Mouse (Mus musculus): ENCODE measurements at regions not wholly inside any gene's neighbourhood (a gene's known extent, or its start where the extent isn't known, plus 50 kb on each side); places are given as distances from the start of the nearest gene placed in this dataset.

DNA sequence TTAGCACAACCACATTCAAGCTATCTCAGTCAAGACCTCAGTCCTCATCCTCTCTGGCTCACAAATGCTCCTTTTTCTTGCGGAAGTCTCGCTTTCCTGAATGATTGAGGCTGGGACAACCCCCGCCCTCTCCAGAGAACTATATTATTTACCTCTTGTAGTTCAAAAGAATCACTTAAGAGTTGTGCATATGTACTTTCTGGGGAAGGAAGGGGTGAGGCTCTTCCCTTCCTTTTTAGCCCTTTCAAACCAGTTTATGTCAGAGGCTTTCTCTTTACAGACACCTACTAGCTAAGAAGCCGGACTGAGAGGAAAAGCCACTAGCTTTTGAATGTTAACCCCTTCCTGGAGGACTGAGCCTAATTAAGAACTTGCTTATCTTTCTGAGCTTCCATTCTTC, 98.4 kb upstream of the 4933415F23Rik start:
- H3K9me3 ChIP-seq (replicated peaks) = no peaks in the 10 kb centered on the region
- no peak for DNase-seq (ENCODE audit: low spot score)
- H3K27ac ChIP-seq = no peak overlapping the region
- H3K36me3 ChIP-seq = no peaks in the 10 kb centered on the region
- no peak overlapping the region for H3K4me3 ChIP-seq
- no peaks in the 10 kb centered on the region for H3K4me1 ChIP-seq
- no peaks in the 10 kb centered on the region for H3K27me3 ChIP-seq (ENCODE audit: low read depth, poor library complexity, severe bottlenecking)
- WGBS = 74% methylated on average over 4 of the region's 4 CpGs

- WGBS = 90% methylated on average over 3 of the region's 3 CpGs
- H3K36me3 ChIP-seq = no peaks in the 10 kb centered on the region
- DNase-seq (ENCODE audit: low spot score) = no peak
- H3K27ac ChIP-seq = no peak overlapping the region
- H3K4me1 ChIP-seq = no peaks in the 10 kb centered on the region
- H3K9me3 ChIP-seq (replicated peaks) = no peaks in the 10 kb centered on the region
- H3K4me3 ChIP-seq = no peak overlapping the region
- no peaks in the 10 kb centered on the region for H3K27me3 ChIP-seq (ENCODE audit: low read depth, poor library complexity, severe bottlenecking)
Measured at GRCm38 (mm10) chr1:23190316-23191005, 88.4 kb upstream of the 4933415F23Rik start.

GRCm38 (mm10) chr1:23189790-23190189, 87.7 kb upstream of the 4933415F23Rik start:
- Histone ChIP-seq H3K9me3 (replicated peaks) (no peaks in the 10 kb centered on the region), H3K4me1 (no peaks in the 10 kb centered on the region), H3K27ac (no peak overlapping the region), H3K36me3 (no peaks in the 10 kb centered on the region), H3K4me3 (no peak overlapping the region), H3K27me3 (ENCODE audit: low read depth, poor library complexity, severe bottlenecking) (no peaks in the 10 kb centered on the region)
- DNase-seq (ENCODE audit: low spot score) = no peak
- 86% methylated on average over 4 of the region's 4 CpGs for WGBS

DNA sequence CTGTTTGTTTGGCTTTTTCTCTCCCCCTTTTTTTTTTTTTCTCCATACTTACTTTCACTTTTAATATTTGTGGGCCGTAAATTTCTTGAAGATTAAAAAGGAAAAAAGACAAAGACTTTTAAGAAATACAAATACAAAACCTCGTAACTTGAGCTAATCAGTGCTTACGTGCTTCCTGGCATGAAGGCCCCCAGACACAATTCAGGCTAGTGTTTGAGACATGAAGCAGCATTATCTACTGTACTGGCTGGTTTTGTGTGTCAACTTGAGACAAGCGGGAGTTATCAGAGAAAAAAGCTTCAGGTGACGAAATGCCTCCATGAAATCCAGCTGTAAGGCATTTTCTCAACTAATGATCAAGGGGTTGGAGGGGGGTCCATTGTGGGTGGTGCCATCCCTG, 86.2 kb upstream of the 4933415F23Rik start:
- Histone ChIP-seq H3K27ac (no peak overlapping the region), H3K9me3 (replicated peaks) (no peaks in the 10 kb centered on the region), H3K4me1 (no peaks in the 10 kb centered on the region), H3K36me3 (no peaks in the 10 kb centered on the region), H3K27me3 (ENCODE audit: low read depth, poor library complexity, severe bottlenecking) (no peaks in the 10 kb centered on the region), H3K4me3 (no peak overlapping the region)
- no peak for DNase-seq (ENCODE audit: low spot score)
- 79% methylated on average over 5 of the region's 5 CpGs for WGBS

- Histone ChIP-seq H3K4me3 (no peak overlapping the region), H3K27me3 (ENCODE audit: low read depth, poor library complexity, severe bottlenecking) (no peaks in the 10 kb centered on the region), H3K9me3 (replicated peaks) (no peaks in the 10 kb centered on the region), H3K27ac (no peak overlapping the region), H3K4me1 (no peaks in the 10 kb centered on the region), H3K36me3 (no peaks in the 10 kb centered on the region)
- DNase-seq (ENCODE audit: low spot score) = no peak
- 86% methylated on average over 6 of the region's 6 CpGs for WGBS
Measured at GRCm38 (mm10) chr1:23187446-23188206, 85.6 kb upstream of the 4933415F23Rik start.

- Histone ChIP-seq H3K9me3 (replicated peaks) (no peaks in the 10 kb centered on the region), H3K27me3 (ENCODE audit: low read depth, poor library complexity, severe bottlenecking) (no peaks in the 10 kb centered on the region), H3K36me3 (no peaks in the 10 kb centered on the region), H3K4me1 (no peaks in the 10 kb centered on the region), H3K4me3 (no peak overlapping the region), H3K27ac (no peak overlapping the region)
- DNase-seq (ENCODE audit: low spot score) = no peak
- WGBS = 81% methylated on average over 9 of the region's 9 CpGs
Measured at GRCm38 (mm10) chr1:23184728-23185127, 82.7 kb upstream of the 4933415F23Rik start.

DNA sequence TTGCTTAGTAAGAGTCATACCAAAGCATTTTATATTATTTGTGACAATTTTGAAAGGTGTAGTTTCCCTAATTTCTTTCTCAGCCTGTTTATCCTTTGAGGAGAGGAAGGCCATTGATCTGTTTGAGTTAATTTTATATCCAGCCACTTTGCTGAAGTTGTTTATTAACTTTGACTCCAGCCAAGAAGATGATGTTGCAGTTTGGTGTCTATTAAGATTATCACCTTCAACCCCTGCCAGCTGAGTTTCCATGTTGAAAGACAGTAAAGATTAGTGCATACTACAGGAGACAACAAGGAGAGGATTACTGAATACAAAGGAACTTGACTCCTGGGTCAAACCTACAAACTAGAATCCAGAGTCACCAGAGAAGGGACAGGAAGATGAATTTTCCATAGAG, 80.5 kb upstream of the 4933415F23Rik start:
- Histone ChIP-seq H3K9me3 (replicated peaks) (no peaks in the 10 kb centered on the region), H3K27me3 (ENCODE audit: low read depth, poor library complexity, severe bottlenecking) (no peaks in the 10 kb centered on the region), H3K27ac (no peak overlapping the region), H3K36me3 (no peaks in the 10 kb centered on the region), H3K4me1 (no peaks in the 10 kb centered on the region), H3K4me3 (no peak overlapping the region)
- no peak for DNase-seq (ENCODE audit: low spot score)

GRCm38 (mm10) chr1:23178335-23178974, 76.4 kb upstream of the 4933415F23Rik start:
- WGBS = 91% methylated on average over 6 of the region's 6 CpGs
- H3K4me1 ChIP-seq = no peaks in the 10 kb centered on the region
- no peaks in the 10 kb centered on the region for H3K36me3 ChIP-seq
- no peak for DNase-seq (ENCODE audit: low spot score)
- no peaks in the 10 kb centered on the region for H3K9me3 ChIP-seq (replicated peaks)
- no peak overlapping the region for H3K4me3 ChIP-seq
- no peak overlapping the region for H3K27ac ChIP-seq
- H3K27me3 ChIP-seq (ENCODE audit: low read depth, poor library complexity, severe bottlenecking) = no peaks in the 10 kb centered on the region

DNA sequence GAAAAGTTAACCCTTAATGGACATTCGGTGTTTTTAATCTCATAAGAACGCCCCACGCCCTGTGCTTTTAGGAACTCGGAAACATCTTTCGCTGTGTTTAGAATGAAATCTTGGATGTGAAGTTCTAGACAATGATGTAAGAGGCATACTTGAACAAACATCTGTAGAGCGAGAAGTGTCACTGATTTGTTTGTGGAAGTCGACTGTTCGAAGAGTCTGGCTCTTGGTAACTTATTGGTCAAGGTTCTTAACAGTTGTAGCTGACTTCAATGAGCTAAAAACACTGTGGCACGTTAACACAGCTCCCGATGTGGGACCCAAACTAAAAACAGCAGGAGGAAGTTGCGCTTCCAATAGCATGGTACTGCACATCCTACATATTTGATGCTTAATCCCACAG, 72.0 kb upstream of the 4933415F23Rik start:
- no peak overlapping the region for H3K27ac ChIP-seq
- 91% methylated on average over 11 of the region's 11 CpGs for WGBS
- no peak overlapping the region for H3K4me3 ChIP-seq
- H3K4me1 ChIP-seq = no peaks in the 10 kb centered on the region
- no peaks in the 10 kb centered on the region for H3K9me3 ChIP-seq (replicated peaks)
- DNase-seq (ENCODE audit: low spot score) = no peak
- no peaks in the 10 kb centered on the region for H3K36me3 ChIP-seq
- no peaks in the 10 kb centered on the region for H3K27me3 ChIP-seq (ENCODE audit: low read depth, poor library complexity, severe bottlenecking)

DNA sequence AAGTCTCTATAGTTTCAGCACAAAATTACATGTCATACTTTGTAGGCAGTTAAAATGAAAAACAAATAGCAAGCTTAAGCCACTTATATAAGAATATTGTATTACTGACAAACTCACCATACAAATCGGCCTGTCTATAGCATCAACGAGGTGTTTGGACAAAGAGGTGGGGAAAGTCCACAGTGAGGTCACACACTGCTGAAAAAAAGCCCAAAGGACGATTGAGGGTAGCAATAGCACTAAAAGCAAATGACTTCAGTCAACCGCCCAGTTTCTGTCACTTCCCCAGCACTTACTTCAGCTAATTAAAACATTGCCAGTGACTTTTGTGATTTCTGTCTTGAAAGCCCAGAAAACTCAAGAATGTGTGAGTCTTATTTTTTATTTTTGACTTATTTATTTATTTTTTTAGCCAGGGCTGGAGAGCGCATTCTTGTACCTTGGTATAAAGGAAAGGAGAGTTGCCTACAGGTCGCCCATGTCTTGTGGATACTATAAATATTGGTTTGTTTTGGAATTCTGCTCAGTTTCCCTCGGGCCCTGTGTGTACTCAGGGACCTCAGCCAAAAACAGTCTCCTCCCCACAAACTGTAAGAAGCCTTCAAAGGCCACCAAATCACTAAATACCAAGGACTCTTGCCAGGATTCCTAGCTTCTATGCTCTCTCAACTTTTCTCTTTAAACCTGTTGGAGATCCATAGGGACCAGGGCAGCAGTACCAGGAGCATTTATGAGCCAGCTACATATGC, 71.2 kb upstream of the 4933415F23Rik start:
- DNase-seq (ENCODE audit: low spot score) = no peak

DNA sequence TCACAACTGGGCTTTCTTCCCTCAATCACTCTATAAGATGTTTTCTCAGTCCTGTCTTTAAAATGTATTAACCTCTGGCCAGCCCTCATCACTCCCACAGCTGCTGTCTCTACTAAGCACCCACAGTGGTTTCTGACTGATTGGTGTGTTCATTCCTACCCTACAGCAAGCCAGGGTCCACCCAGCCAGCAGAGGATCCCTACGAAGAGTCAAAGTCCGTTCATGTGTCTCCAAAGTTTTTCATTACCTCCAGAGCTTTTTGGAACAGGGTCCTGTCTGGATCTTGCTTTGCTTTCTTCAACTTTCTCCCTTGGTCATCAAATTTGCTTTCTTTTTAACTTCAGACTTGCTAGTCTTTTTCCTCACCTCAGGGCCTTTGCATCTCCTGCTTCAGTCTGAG, 69.3 kb upstream of the 4933415F23Rik start:
- H3K9me3 ChIP-seq (replicated peaks) = no peaks in the 10 kb centered on the region
- H3K27ac ChIP-seq = no peak overlapping the region
- no peaks in the 10 kb centered on the region for H3K27me3 ChIP-seq (ENCODE audit: low read depth, poor library complexity, severe bottlenecking)
- WGBS = 98% methylated on average over 2 of the region's 2 CpGs
- no peak overlapping the region for H3K4me3 ChIP-seq
- DNase-seq (ENCODE audit: low spot score) = no peak
- no peaks in the 10 kb centered on the region for H3K4me1 ChIP-seq
- H3K36me3 ChIP-seq = no peaks in the 10 kb centered on the region

More for the DNA sequence above, 71.2 kb upstream of the 4933415F23Rik start:
- H3K9me3 ChIP-seq (replicated peaks) = no peaks in the 10 kb centered on the region
- no peaks in the 10 kb centered on the region for H3K4me1 ChIP-seq
- H3K36me3 ChIP-seq = no peaks in the 10 kb centered on the region
- H3K4me3 ChIP-seq = no peak overlapping the region
- H3K27ac ChIP-seq = no peak overlapping the region
- H3K27me3 ChIP-seq (ENCODE audit: low read depth, poor library complexity, severe bottlenecking) = no peaks in the 10 kb centered on the region
- WGBS = 71% methylated on average over 7 of the region's 7 CpGs

DNA sequence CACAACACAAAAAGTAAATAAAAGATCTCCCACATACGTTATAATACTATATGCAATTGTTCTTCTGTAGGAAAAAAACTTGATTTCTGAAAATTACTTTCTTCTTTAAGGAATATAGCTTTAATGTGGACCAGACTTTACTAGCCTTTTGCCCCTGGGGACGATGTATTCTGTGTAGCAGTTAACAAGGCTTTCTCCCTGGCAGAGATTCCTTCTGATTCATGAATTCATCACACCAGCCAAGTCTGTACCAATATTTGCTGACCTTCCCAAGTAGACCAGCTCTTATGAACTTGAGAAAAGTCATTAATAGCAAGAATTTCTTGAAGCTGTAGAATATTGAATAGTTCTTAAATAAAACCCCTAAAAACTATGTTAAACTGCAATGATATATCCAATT, 68.7 kb upstream of the 4933415F23Rik start:
- no peak overlapping the region for H3K4me3 ChIP-seq
- no peak overlapping the region for H3K27ac ChIP-seq
- no peaks in the 10 kb centered on the region for H3K4me1 ChIP-seq
- H3K27me3 ChIP-seq (ENCODE audit: low read depth, poor library complexity, severe bottlenecking) = no peaks in the 10 kb centered on the region
- no peak for DNase-seq (ENCODE audit: low spot score)
- H3K9me3 ChIP-seq (replicated peaks) = no peaks in the 10 kb centered on the region
- H3K36me3 ChIP-seq = no peaks in the 10 kb centered on the region
- WGBS = 81% methylated on average over 2 of the region's 2 CpGs

DNA sequence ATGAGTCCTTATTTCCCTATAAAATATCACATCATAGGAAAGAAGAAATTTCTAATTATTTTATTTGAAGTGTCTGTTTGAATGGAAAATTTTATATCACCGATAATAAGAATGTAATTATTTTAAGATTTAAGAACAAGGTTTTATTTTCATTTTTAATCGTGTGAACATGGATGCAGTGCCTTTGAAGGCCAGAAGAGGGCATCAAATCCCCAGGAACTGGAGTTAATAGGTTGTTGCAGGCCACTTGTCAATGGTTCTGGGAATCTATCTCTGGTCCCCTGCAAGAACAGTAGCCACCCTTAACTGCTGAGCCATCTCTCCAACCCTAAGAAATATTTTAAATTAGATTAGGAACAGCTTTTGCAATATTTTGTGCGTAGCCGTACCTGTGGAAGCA, 66.5 kb upstream of the 4933415F23Rik start:
- no peaks in the 10 kb centered on the region for H3K4me1 ChIP-seq

More for the DNA sequence above, 66.5 kb upstream of the 4933415F23Rik start:
- Histone ChIP-seq H3K27ac (no peak overlapping the region), H3K27me3 (ENCODE audit: low read depth, poor library complexity, severe bottlenecking) (no peaks in the 10 kb centered on the region), H3K9me3 (replicated peaks) (no peaks in the 10 kb centered on the region), H3K36me3 (no peaks in the 10 kb centered on the region), H3K4me3 (no peak overlapping the region)
- 89% methylated on average over 4 of the region's 4 CpGs for WGBS
- DNase-seq (ENCODE audit: low spot score) = no peak
